Mouse (Mus musculus): Measurements from ENCODE around the gene Xrcc2. TPM values are rescaled to one million over a fixed set of nuclear protein-coding genes. Genes with fewer than 3 reads are reported as not detected.

Gene Xrcc2
- total RNA-seq, 2 experiments from 2014 or later, result 6.1 to 6.9 TPM

- no peak for DNase-seq (ENCODE audit: extremely low spot score in 1 of 2, low spot score in 2 of 2)
- TF ChIP-seq CTCF (IDR thresholded peaks at IDR 0.05), result no peak
- Histone ChIP-seq H3K4me3 (no peak overlapping the region), H3K27ac (no peak overlapping the region)
- intact Hi-C loops (cut with DNase I), result no loop called here
Measured at GRCm38 (mm10) chr5:25666684-25667083, 38.9 kb downstream of the Xrcc2 start.

- intact Hi-C loops (cut with DNase I), result no loop called here
Measured at GRCm38 (mm10) chr5:25666108-25666507, 39.5 kb downstream of the Xrcc2 start.

DNA sequence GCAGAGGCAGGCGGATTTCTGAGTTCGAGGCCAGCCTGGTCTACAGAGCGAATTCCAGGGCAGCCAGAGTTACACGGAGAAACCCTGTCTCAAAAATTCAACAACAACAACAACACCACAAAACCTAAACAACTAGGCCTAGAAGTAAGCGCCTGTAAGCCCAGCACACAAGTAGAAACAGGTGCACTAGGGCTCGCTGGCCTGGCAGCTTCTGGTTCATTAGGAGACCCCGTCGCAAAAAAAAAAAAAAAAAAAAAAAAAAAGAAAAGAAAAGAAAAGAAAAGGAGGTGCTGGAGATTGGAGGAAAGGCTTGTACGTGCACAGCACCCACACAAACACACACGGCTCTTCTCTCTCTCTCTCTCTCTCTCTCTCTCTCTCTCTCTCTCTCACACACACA is 40.1 kb downstream of the Xrcc2 start:
- no peak for DNase-seq (ENCODE audit: extremely low spot score in 1 of 2, low spot score in 2 of 2)
- H3K4me3 ChIP-seq, result no peak overlapping the region
- no peak overlapping the region for H3K27ac ChIP-seq
- TF ChIP-seq CTCF (IDR thresholded peaks at IDR 0.05), result no peak
- intact Hi-C loops (cut with DNase I), result no loop called here

More at GRCm38 (mm10) chr5:25666108-25666507, 39.5 kb downstream of the Xrcc2 start:
- H3K27ac ChIP-seq, result no peak overlapping the region
- TF ChIP-seq CTCF (IDR thresholded peaks at IDR 0.05), result no peak
- DNase-seq (ENCODE audit: extremely low spot score in 1 of 2, low spot score in 2 of 2), result peak; percentile 15 to 40
- no peak overlapping the region for H3K4me3 ChIP-seq

GRCm38 (mm10) chr5:25663165-25663564 is 42.5 kb downstream of the Xrcc2 start:
- intact Hi-C loops (cut with DNase I), result no loop called here
- Histone ChIP-seq H3K27ac (no peak overlapping the region), H3K4me3 (no peak overlapping the region)
- DNase-seq (ENCODE audit: extremely low spot score in 1 of 2, low spot score in 2 of 2), result no peak
- TF ChIP-seq CTCF (IDR thresholded peaks at IDR 0.05), result no peak

- Histone ChIP-seq H3K4me3 (no peak overlapping the region), H3K27ac (no peak overlapping the region)
- no peak for DNase-seq (ENCODE audit: extremely low spot score in 1 of 2, low spot score in 2 of 2)
- intact Hi-C loops (cut with DNase I), result no loop called here
- no peak for TF ChIP-seq CTCF (IDR thresholded peaks at IDR 0.05)
Measured at GRCm38 (mm10) chr5:25654578-25654987, 51.0 kb downstream of the Xrcc2 start.

GRCm38 (mm10) chr5:25653377-25653776 is 52.2 kb downstream of the Xrcc2 start:
- TF ChIP-seq CTCF (IDR thresholded peaks at IDR 0.05), result no peak
- no peak overlapping the region for H3K4me3 ChIP-seq
- intact Hi-C loops (cut with DNase I), result no loop called here
- DNase-seq (ENCODE audit: extremely low spot score in 1 of 2, low spot score in 2 of 2), result no peak
- no peak overlapping the region for H3K27ac ChIP-seq

GRCm38 (mm10) chr5:25652435-25652834 is 53.2 kb downstream of the Xrcc2 start:
- no peak for TF ChIP-seq CTCF (IDR thresholded peaks at IDR 0.05)
- no peak overlapping the region for H3K27ac ChIP-seq

DNA sequence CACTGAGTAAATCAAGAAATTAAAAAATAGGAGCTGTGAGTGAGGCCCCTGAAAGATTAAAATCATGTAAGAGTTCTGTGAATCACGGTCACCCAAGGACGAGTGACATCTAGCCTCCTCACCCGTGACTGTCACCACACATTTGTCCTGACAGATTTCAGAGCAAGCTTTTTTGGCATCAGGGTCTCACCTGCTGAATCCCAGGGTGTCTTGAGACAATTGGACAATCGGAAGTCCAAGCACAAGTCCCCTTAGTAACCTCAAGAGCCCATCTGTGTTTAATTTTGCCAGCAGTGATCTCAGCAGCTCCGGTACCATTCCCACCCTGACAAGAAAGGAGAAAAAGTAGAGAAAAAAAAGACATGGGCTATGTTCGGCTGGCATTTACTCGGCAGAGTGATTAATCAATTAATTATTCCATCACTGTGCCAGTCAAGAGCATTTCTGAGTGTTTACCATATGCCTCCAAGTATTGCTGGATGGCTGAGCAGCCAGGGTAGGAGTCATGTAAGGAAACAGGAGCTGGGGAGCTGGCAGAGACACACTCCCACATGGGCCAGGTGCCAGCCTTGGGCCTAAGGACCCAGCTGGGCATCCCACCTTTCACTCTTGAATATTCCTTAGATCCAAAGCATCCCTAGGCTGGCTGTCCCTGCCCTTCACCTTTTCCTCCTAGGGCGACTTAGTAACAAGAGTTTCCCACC is 59.8 kb downstream of the Xrcc2 start:
- Histone ChIP-seq H3K27ac (no peak overlapping the region), H3K4me3 (no peak overlapping the region)
- no peak for TF ChIP-seq CTCF (IDR thresholded peaks at IDR 0.05)
- intact Hi-C loops (cut with DNase I), result no loop called here
- no peak for DNase-seq (ENCODE audit: extremely low spot score in 1 of 2, low spot score in 2 of 2)

More at GRCm38 (mm10) chr5:25652435-25652834, 53.2 kb downstream of the Xrcc2 start:
- peak; percentile 12 to 13 for DNase-seq (ENCODE audit: extremely low spot score in 1 of 2, low spot score in 2 of 2)
- H3K4me3 ChIP-seq, result no peak overlapping the region
- intact Hi-C loops (cut with DNase I), result no loop called here

- no peak overlapping the region for H3K27ac ChIP-seq
- DNase-seq (ENCODE audit: extremely low spot score in 1 of 2, low spot score in 2 of 2), result no peak
- no peak overlapping the region for H3K4me3 ChIP-seq
- no peak for TF ChIP-seq CTCF (IDR thresholded peaks at IDR 0.05)
- intact Hi-C loops (cut with DNase I), result no loop called here
Measured at GRCm38 (mm10) chr5:25644509-25644908, 61.1 kb downstream of the Xrcc2 start.

- H3K4me3 ChIP-seq, result no peak overlapping the region
- intact Hi-C loops (cut with DNase I), result no loop called here
Measured at GRCm38 (mm10) chr5:25642741-25643140, 62.9 kb downstream of the Xrcc2 start.

More at GRCm38 (mm10) chr5:25642741-25643140, 62.9 kb downstream of the Xrcc2 start:
- DNase-seq (ENCODE audit: extremely low spot score in 1 of 2, low spot score in 2 of 2), result no peak
- TF ChIP-seq CTCF (IDR thresholded peaks at IDR 0.05), result no peak
- H3K27ac ChIP-seq, result no peak overlapping the region

Other genes starting within 250 kb of the Xrcc2 start
- 10 to 100 TPM; 68.4 to 74.1 TPM for gene Kmt2c, start 207.0 kb downstream of the Xrcc2 start, total RNA-seq (2021)
- gene Cct8l1, start 189.8 kb downstream of the Xrcc2 start, total RNA-seq (2021), result under 1 TPM; 0.18 to 0.68 TPM
- gene Actr3b, start 54.2 kb upstream of the Xrcc2 start, total RNA-seq (2021), result 100 to 1,000 TPM; 110 to 123 TPM
- not detected for gene Gm21663, start 236.6 kb upstream of the Xrcc2 start, total RNA-seq (2021)
- gene Gm21671, start 248.6 kb upstream of the Xrcc2 start, total RNA-seq (2021), result not detected